Mouse (Mus musculus) MEL-GATA-1-ER (cell line): ENCODE results near the gene Calml4.
A peak's percentile ranks its signal among the peaks of the same experiment; 100 is the strongest.

Experiments used
- DNase-seq: peaks from one replicate; pipeline ENCODE4 v3.0.0-alpha.2; 2012; ENCODE audit warnings: low read depth; ENCODE audit errors: extremely low read depth

The Calml4 gene

DNA sequence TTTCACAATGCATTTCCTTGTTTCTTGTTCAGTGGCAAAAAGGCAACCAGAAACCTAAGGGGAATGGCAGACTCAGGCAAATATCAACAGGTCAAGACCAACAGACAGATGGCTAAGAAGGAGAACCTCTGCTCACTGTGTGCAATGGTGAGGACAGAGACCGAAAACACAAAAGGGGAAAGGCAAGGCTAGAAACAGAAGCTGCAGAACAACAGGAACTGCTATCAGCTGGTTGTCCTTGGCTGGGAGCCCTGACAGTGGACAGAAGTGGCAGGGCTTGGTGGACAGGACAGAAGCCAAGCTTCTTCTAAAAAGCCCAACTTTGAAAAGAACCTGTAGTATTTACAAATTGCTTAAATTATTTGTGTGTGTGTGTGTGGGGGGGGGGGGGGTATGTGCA is 36.6 kb downstream of the Calml4 start:
- no peak for DNase-seq

DNA sequence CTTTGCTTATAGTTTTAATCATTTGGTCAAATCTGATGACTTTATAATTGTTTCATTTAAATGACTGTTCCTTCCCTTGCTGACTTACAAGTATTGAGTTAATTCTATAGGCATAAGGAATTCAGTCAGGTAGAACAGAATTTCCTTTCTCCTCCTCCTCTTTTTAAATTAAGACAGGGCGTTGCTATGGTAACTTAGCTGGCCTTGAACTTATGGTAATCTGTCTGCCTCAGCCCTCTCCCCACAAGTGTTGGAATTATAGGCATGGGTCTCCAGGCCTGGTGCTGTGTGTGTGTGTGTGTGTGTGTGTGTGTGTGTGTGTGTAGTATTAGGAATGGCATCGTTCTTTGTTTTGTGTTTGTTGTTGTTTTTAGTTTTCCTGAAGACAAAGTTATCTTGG is 43.9 kb downstream of the Calml4 start:
- DNase-seq: no peak

DNA sequence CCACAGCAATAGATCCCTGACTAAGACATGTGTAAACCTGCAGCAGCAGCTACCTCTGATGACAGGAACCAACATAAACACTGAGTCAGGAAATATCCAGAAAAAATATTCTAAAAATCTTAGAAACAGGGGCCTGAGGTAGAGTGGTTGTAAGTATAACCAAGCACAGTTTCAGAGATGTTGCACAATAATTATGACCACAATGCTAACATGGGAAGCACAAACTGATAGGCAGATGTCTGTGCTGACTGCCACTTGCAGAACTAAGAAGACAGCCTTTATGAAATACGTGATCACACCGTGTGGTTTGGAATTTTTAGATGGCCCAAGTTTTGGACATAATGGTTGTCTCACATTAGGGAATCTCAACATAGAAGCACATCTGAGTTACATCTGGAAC is 46.0 kb downstream of the Calml4 start:
- no peak for DNase-seq

DNA sequence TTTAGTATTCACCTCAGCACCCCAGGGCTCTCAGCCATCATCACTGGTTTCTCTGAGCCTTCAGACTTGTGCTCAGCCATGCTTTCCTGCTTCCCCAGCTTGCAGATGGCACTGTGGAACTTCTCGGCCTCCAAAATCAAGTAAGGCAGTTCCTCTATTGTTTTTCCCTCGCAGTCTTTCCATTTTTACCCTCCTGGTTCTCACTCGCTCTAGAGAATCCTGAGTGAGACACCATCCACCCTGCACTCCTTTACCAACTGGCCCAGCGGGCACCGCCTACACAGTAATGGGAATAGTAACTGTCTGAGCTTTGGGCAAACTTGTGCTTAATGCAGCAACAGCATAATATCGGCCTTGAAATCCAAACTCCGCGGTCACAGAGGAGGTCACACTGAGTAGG is 47.2 kb downstream of the Calml4 start:
- DNase-seq: no peak

DNA sequence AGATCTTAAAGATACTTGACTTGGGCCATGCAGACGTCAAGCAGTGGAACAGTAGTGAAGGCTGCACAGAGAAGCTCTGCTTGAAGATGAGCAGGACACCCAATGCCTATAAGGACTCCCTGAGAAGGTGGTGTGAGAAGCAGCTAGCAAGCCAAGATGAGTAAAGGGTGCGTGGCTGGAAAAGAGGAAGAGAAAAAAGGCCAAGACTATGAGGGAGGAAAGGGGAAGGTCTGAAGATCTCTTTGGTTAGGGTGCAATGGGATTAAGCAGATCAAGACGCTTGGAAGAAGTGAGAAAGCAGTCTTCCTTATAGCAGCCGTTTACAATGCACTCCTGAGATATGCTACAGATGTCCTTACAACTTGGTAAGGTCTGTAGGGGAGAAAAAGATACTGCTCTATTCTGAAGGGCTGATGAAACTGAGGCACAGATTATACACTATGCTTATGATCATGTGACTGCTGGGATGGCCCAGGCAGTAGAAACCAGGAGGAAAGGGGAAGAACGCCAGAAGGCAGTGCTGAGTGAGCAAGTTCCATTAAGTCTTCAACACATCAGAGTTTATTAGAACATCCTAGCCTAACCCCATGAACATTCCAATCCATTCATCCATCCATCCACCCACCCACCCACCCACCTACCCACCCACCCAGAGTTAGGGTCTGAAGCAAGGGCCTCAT is 55.6 kb downstream of the Calml4 start:
- DNase-seq: peak; percentile 33

DNA sequence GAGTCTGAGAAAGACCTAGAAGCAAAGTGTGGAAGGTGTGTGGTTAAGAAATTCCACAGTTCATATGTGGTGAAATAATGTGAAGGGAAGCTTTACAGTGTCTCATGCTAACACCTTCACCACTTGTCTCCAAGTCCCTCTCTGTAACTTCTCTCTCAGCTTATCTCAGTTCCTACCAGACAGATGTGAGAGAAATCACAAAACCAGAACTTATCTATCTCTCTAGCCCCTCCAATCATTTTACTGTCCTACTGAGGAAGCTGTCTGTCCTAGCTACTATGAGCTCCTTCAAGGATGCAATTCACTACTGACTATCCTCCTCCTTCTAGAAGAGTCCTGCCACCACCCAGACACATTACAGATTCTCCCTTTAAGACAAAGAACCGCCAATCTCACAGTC is 59.2 kb downstream of the Calml4 start:
- DNase-seq: no peak

DNA sequence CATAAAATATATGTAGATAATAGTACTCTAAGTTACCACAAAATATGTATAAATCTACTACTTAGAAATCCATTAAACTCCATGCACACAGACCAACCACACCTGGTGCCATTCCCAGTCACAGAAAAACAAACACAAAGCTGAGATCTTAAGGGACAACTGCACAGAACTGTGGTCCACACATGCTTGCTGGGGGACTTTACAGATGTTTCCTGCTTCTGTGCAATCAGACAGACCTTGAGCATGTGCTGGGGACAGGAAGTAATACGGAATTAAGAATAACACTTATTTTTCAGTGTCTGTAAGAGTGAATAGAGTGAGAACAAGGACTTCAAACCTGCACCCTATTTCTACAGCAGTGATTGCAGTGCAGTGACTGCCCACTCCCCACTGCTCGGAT is 63.0 kb downstream of the Calml4 start:
- DNase-seq: no peak

DNA sequence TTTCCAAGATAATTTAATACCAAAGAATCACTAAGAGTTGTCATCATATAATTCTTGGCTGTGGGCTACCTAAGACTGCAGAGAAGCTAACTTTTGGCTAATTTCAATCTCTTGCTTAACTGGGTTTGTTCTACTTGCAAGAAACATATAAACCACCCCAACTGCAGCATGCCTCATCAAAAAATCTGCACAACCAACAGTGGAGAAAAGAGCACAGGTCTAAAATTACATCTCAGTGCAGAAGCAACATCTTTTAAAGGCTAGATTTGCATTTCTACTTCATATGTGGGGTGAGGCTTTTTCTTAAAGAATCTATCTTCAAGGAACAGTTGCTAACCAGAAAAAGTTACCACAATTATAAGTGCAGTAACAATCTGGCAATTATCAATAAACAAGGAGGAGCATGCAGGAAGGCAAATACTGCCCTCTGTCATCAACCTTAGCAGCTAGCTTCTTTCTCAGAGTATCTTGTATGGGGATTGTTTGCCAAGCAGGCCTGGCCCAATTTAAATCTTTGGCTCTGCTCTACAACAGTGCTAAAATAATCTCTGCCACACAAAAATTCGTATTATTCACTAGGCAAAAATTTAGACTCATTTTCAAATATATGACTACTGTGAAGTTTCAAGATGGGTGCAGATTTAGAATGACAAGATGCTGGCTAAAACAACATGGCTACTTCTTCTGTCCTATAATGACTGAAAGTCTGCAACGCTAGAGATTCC is 67.2 kb downstream of the Calml4 start:
- no peak for DNase-seq
